Mouse (Mus musculus) 416B (cell line): Measurements from ENCODE around the gene Gm45837.

Experiments
- DNase-seq: peaks from one replicate; pipeline ENCODE4 v3.0.0; 2011; ENCODE audit warnings: low read depth

Gm45837 gene

GRCm38 (mm10) chr7:101465392-101465791 is 54.7 kb downstream of the Gm45837 start:
- no peak for DNase-seq

- peak; percentile 37 for DNase-seq
Measured at GRCm38 (mm10) chr7:101465850-101466580, 55.3 kb downstream of the Gm45837 start.

GRCm38 (mm10) chr7:101466581-101467081 is 55.9 kb downstream of the Gm45837 start:
- peak; percentile 67 for DNase-seq

- no peak for DNase-seq
Measured at GRCm38 (mm10) chr7:101471423-101471822, 60.7 kb downstream of the Gm45837 start.

- DNase-seq = no peak
Measured at GRCm38 (mm10) chr7:101471968-101472480, 61.3 kb downstream of the Gm45837 start.

- DNase-seq = no peak
Measured at GRCm38 (mm10) chr7:101472598-101473558, 62.2 kb downstream of the Gm45837 start.

GRCm38 (mm10) chr7:101474399-101474811 is 63.7 kb downstream of the Gm45837 start:
- no peak for DNase-seq

- no peak for DNase-seq
Measured at GRCm38 (mm10) chr7:101476028-101476427, 65.3 kb downstream of the Gm45837 start.

- no peak for DNase-seq
Measured at GRCm38 (mm10) chr7:101476493-101476892, 65.8 kb downstream of the Gm45837 start.

- DNase-seq = no peak
Measured at GRCm38 (mm10) chr7:101477200-101477599, 66.5 kb downstream of the Gm45837 start.

- no peak for DNase-seq
Measured at GRCm38 (mm10) chr7:101478099-101478498, 67.4 kb downstream of the Gm45837 start.

GRCm38 (mm10) chr7:101479841-101480240 is 69.2 kb downstream of the Gm45837 start:
- no peak for DNase-seq

- DNase-seq = no peak
Measured at GRCm38 (mm10) chr7:101480671-101481070, 70.0 kb downstream of the Gm45837 start.

GRCm38 (mm10) chr7:101481872-101482498 is 71.3 kb downstream of the Gm45837 start:
- no peak for DNase-seq

GRCm38 (mm10) chr7:101482499-101483081 is 71.9 kb downstream of the Gm45837 start:
- DNase-seq = no peak

GRCm38 (mm10) chr7:101483498-101484115 is 72.9 kb downstream of the Gm45837 start:
- DNase-seq = no peak

- DNase-seq = no peak
Measured at GRCm38 (mm10) chr7:101487102-101487501, 76.4 kb downstream of the Gm45837 start.

- DNase-seq = no peak
Measured at GRCm38 (mm10) chr7:101490952-101491351, 80.3 kb downstream of the Gm45837 start.

- peak; percentile 11 for DNase-seq
Measured at GRCm38 (mm10) chr7:101498385-101498784, 87.7 kb downstream of the Gm45837 start.

GRCm38 (mm10) chr7:101499251-101499650 is 88.6 kb downstream of the Gm45837 start:
- no peak for DNase-seq

GRCm38 (mm10) chr7:101499701-101500100 is 89.0 kb downstream of the Gm45837 start:
- DNase-seq = no peak
